Mouse (Mus musculus) monocyte, adult 2 months (primary cell): ENCODE measurements around the gene Kif21b.
A peak's percentile ranks its signal among the peaks of the same experiment; 100 is the strongest.

Source experiments
- DNase-seq, 2 experiments: peaks; one replicate each; pipeline ENCODE4 v3.0.0; 2022; ENCODE audit warnings: low spot score in 2 of 2, low read depth in 1 of 2

Gene Kif21b

DNA sequence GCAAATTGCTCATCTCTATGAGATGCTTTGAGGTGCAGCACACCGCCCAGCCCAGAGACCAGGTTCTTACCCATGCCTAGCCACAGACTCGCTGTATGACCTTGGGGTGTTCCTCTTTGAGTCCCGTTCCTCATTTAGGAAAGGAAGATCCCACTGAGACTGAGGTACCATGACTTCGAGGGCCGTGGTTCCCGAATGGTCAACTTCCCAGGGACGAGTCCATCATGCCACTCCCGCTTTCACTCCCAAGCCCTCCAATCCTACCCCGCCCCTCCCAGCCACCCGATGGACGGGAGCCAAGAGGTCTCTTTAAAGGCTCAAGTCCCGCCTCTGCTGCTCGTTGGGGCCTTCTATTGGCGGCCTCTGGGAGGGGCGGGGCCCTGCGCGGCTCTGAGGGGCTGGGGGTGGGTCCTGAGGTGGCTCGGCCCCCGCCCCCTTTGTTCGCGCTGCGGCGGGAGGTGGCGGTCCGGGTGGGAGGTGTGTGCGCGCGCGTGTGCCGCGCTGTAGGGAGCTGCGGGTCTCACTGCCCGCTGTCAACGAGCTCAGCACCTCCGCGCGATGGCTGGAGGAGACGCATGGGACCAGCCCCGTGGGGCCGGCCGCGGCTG, at the start of gene Kif21b:
Gene Kif21b (plus strand): TSS at position 439 of the 608 bp plus-strand sequence.
- DNase-seq = peak in 1 of 2 experiments; percentile 68

DNA sequence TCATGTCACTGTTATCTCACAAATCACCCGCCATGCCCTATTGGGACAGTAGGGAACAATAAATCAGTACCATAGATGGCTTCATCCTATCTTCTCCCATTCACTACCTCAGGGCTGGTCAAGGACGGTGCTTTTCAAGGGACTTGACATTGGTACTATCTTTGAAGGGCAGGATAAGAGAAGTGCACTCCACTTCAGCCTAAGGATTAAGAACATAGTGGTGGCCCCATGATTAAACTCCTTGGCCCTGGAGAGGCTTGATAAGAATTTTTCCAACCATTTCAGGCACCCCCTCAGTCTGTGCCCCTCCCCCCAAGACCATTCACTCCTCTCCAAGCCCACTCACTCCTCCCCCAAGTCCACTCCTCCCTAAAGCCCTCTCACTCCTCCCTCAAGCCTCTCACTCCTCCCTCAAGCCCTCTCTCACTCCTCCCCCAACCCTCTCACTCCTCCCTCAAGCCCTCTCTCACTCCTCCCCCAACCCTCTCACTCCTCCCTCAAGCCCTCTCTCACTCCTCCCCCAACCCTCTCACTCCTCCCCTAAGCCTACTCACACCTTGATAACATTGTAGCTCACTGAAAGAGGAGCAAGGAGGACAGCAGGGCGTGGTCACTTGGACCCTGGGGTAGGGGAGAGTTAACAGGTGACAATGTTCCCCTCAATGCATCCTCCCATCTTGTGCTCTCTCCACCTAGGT, 45.1 kb upstream of the Kif21b start:
- no peak for DNase-seq

- no peak for DNase-seq
Measured at GRCm38 (mm10) chr1:136089368-136090165, 41.6 kb upstream of the Kif21b start.

DNA sequence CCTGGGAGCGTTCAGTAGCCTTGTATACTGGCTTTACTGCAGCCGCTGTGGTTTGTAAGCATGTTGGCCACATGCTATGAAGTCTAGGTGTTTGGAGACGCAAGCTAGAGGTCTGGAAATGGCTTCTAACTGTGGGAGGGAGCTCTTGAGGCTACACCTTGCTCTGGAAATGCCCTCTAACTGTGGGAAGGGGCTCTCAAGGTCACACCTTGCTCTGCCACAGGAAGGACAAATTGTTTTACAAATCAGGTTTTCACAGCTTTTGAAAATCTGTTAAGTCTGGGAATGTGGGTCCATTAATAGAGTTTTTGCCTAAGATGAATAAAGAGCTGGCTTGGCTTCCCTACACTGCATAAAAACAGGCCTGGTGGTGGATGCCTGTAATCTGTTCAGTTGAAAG, 37.5 kb upstream of the Kif21b start:
- no peak for DNase-seq

- DNase-seq = no peak
Measured at GRCm38 (mm10) chr1:136094807-136095206, 36.4 kb upstream of the Kif21b start.

- no peak for DNase-seq
Measured at GRCm38 (mm10) chr1:136102094-136102493, 29.1 kb upstream of the Kif21b start.

- no peak for DNase-seq
Measured at GRCm38 (mm10) chr1:136102551-136102950, 28.6 kb upstream of the Kif21b start.

- no peak for DNase-seq
Measured at GRCm38 (mm10) chr1:136102981-136103380, 28.2 kb upstream of the Kif21b start.

- no peak for DNase-seq
Measured at GRCm38 (mm10) chr1:136103696-136104095, 27.5 kb upstream of the Kif21b start.

- no peak for DNase-seq
Measured at GRCm38 (mm10) chr1:136104741-136105140, 26.4 kb upstream of the Kif21b start.

DNA sequence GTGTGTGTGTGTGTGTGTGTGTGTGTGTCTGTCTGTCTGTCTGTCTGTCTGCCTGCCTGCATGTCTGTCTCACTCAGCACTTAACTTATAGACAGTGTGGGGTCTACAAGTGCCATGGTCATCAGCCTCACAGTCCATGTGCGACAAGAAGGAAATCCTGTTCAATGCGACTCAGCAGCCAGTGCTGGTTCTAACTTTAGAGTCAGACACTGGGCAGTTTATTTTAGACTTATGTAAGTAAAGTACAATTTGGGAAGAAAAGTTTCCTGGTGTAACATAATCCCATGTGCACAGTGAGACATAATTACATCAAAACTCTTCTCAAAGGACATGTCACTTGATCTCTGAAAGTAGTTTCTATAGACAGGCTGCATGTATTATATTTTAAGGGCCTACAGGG, 21.7 kb upstream of the Kif21b start:
- DNase-seq = no peak

- peak in 1 of 2 experiments; percentile 62 for DNase-seq
Measured at GRCm38 (mm10) chr1:136116183-136116582, 15.0 kb upstream of the Kif21b start.

- DNase-seq = no peak
Measured at GRCm38 (mm10) chr1:136117069-136117468, 14.1 kb upstream of the Kif21b start.

DNA sequence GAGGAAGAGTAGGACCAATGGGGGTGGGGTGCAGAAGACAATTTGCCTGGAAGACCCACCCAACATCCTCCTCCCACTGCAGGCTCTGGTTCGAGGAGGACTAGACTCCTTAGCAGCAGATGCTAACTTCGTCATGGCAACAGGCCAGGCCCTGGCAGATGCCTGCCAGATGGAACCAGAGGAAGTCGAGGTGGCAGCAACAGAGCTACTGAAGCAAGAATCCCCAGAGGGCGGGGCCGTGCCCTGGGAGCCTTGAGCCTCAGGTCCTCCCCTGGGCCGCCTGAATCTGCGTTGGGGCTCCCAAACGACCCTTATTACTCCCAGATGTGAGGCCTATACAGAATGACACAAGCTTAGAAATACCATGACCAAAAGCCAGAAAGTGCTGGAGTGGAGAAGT, 12.3 kb upstream of the Kif21b start:
- no peak for DNase-seq

- no peak for DNase-seq
Measured at GRCm38 (mm10) chr1:136119571-136120262, 11.5 kb upstream of the Kif21b start.

DNA sequence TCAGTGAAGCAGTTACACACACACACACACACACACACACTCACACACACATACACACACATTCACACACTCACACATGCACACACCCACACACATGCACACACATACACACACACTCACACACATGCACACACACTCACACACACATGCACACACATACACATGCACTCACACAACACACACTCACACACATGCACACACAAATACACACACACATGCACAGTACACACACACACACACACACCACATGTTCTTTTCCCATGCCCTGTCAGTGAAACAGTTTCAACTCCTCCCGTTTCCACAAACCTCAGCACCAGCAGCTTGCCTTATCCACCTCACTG, 11.0 kb upstream of the Kif21b start:
- no peak for DNase-seq

- no peak for DNase-seq
Measured at GRCm38 (mm10) chr1:136120785-136121184, 10.4 kb upstream of the Kif21b start.

GRCm38 (mm10) chr1:136122030-136122429, 9.2 kb upstream of the Kif21b start:
- no peak for DNase-seq

DNA sequence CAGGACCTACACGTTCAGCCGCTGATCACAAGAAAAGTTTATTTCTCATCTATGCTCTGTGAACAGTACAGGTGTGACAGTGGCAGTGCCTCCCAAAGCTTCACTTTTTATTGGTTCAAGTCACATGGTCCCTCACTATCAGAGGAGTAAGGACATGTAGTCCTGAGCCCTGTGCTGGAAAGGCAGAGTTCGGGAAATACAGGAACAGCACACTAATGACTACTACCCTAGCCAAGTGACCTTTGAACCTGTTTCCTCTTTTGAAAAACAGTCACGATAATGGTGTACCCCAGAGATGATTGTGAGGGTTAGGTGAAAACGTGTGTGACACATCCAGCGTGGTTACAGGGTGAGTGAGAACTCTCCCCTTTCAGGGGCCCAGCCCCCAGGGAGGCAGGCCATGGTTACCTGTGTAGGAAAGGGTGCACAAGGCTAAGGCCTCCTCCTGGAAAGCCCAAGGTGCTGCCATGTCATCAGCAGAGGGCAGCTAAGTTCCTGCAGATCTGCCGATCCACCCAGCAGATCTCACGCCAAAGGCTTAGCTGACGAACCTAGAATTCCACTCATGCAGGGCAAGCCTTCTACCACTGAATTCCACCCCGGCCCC, 4.9 kb upstream of the Kif21b start:
- DNase-seq = no peak

- no peak for DNase-seq
Measured at GRCm38 (mm10) chr1:136126895-136127294, 4.3 kb upstream of the Kif21b start.

DNA sequence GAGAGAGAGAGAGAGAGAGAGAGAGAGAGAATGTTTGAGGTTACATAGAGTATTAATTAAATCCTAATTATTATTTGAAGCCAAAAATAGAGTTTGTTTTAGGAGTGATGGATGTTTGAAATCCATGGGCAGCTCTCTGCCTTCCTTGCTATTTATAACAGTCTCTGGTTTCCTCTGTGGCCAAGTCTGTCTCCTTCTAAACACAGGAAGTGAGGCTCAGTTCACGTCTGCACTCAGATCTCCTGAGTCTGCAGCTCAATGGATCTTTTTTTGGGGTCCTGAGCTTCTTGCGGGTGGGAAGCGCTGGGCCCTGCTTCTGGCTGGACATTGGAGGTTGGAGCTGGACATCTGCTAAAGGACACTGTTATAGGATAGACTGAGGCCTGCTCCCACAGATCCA, 3.3 kb upstream of the Kif21b start:
- DNase-seq = no peak
